Mouse (Mus musculus) embryonic facial prominence, embryonic 13.5 days (tissue): ENCODE measurements around the gene Olfr64. TPM values are rescaled to one million over a fixed set of nuclear protein-coding genes. Genes with fewer than 3 reads are reported as not detected.

ENCODE experiments used
- polyA plus RNA-seq: library from polyadenylated mRNA; unstranded; fragments of >200 nt; fragmentation: Nextera tagmentation; extraction: Ambion mirVana; gene quantifications from 2 replicates; pipeline ENCODE4 v1.2.1, GENCODE M21; 2015

Gene Olfr64
- polyA plus RNA-seq, 1 experiment from 2014 or later, result not detected

Other genes with a start within 250 kb of the Olfr64 start
- gene Olfr623, start 230.8 kb downstream of the Olfr64 start, polyA plus RNA-seq, result not detected in 2 replicates
- 0.07 and 0.08 TPM in 2 replicates for gene Olfr624, start 223.3 kb downstream of the Olfr64 start, polyA plus RNA-seq
- gene Olfr625-ps1, start 211.8 kb downstream of the Olfr64 start, polyA plus RNA-seq, result not detected in 2 replicates
- not detected in 2 replicates for gene Olfr243, start 179.8 kb downstream of the Olfr64 start, polyA plus RNA-seq
- gene Olfr628, start 164.1 kb downstream of the Olfr64 start, polyA plus RNA-seq, result not detected in 2 replicates
- not detected in 2 replicates for gene Olfr629, start 149.5 kb downstream of the Olfr64 start, polyA plus RNA-seq
- not detected in 2 replicates for gene Olfr630, start 137.2 kb downstream of the Olfr64 start, polyA plus RNA-seq
- not detected in 2 replicates for gene Olfr69, start 122.9 kb downstream of the Olfr64 start, polyA plus RNA-seq
- not detected in 2 replicates for gene Olfr68, start 114.8 kb downstream of the Olfr64 start, polyA plus RNA-seq
- gene Olfr67, start 102.7 kb downstream of the Olfr64 start, polyA plus RNA-seq, result not detected in 2 replicates
- 1,311 and 2,074 TPM in 2 replicates for gene Hbb-bt, start 80.5 kb downstream of the Olfr64 start, polyA plus RNA-seq
- gene Hbb-bs, start 66.4 kb downstream of the Olfr64 start, polyA plus RNA-seq, result 2,604 and 4,415 TPM in 2 replicates
- not detected in 2 replicates for gene Hbb-bh2, start 54.0 kb downstream of the Olfr64 start, polyA plus RNA-seq
- 46.9 and 96.8 TPM in 2 replicates for gene Hbb-bh1, start 51.3 kb downstream of the Olfr64 start, polyA plus RNA-seq
- gene Hbb-y, start 41.3 kb downstream of the Olfr64 start, polyA plus RNA-seq, result 5,482 and 5,510 TPM in 2 replicates
- not detected in 2 replicates for gene Olfr66, start 8.2 kb downstream of the Olfr64 start, polyA plus RNA-seq
- gene Olfr65, start 9.0 kb upstream of the Olfr64 start, polyA plus RNA-seq, result not detected in 2 replicates
- not detected in 2 replicates for gene Olfr631, start 34.3 kb upstream of the Olfr64 start, polyA plus RNA-seq
- gene Olfr632, start 39.9 kb upstream of the Olfr64 start, polyA plus RNA-seq, result not detected in 2 replicates
- gene Olfr633, start 50.0 kb upstream of the Olfr64 start, polyA plus RNA-seq, result not detected in 2 replicates
- 0.03 TPM in 1 of 2 replicates, not detected in the other for gene Olfr635, start 76.7 kb upstream of the Olfr64 start, polyA plus RNA-seq
- gene Olfr638, start 104.3 kb upstream of the Olfr64 start, polyA plus RNA-seq, result not detected in 2 replicates
- 0.04 and 0.06 TPM in 2 replicates for gene Olfr639, start 122.8 kb upstream of the Olfr64 start, polyA plus RNA-seq
- gene Olfr640, start 131.1 kb upstream of the Olfr64 start, polyA plus RNA-seq, result not detected in 2 replicates
- not detected in 2 replicates for gene Olfr641, start 141.0 kb upstream of the Olfr64 start, polyA plus RNA-seq
- gene Olfr642, start 158.2 kb upstream of the Olfr64 start, polyA plus RNA-seq, result not detected in 2 replicates
- not detected in 2 replicates for gene 4930516K23Rik, start 167.0 kb upstream of the Olfr64 start, polyA plus RNA-seq
- not detected in 2 replicates for gene Olfr644, start 177.4 kb upstream of the Olfr64 start, polyA plus RNA-seq
- gene Olfr645, start 191.0 kb upstream of the Olfr64 start, polyA plus RNA-seq, result not detected in 2 replicates
- gene Olfr646, start 210.4 kb upstream of the Olfr64 start, polyA plus RNA-seq, result not detected in 2 replicates
- 0.21 TPM in 1 of 2 replicates, not detected in the other for gene Ubqln5, start 235.3 kb upstream of the Olfr64 start, polyA plus RNA-seq
- gene Olfr643, start 242.9 kb upstream of the Olfr64 start, polyA plus RNA-seq, result not detected in 2 replicates
- not detected in 2 replicates for gene Ubqln3, start 248.8 kb upstream of the Olfr64 start, polyA plus RNA-seq